Mouse (Mus musculus): Measurements from ENCODE around the gene Cebpe. TPM values are rescaled to one million over a fixed set of nuclear protein-coding genes. Genes with fewer than 3 reads are reported as not detected.

Cebpe gene
- polyA plus RNA-seq (2016; fragmentation: Nextera tagmentation; extraction: Ambion mirVana), result 0.09 and 0.11 TPM in 2 replicates

GRCm38 (mm10) chr14:54712074-54712473, at the start of gene Cebpe:
TSS of gene Cebpe (minus strand) at chr14:54712174.
- no peaks in the 10 kb centered on the region for H3K36me3 ChIP-seq
- no peak within 1 kb of the TSS for H3K27ac ChIP-seq (replicated peaks)
- H3K4me1 ChIP-seq, result peaks cover 17% of the 10 kb centered on the region
- 91% methylated on average over 7 of the region's 7 CpGs for WGBS
- H3K4me3 ChIP-seq, result no peak within 1 kb of the TSS
- no peaks in the 10 kb centered on the region for H3K9me3 ChIP-seq (replicated peaks)
- peaks cover 16% of the 10 kb centered on the region for H3K27me3 ChIP-seq (ENCODE audit: low read depth, poor library complexity, severe bottlenecking)
- no peak for DNase-seq (ENCODE audit: low spot score)

- WGBS, result 86% methylated on average over 6 of the region's 6 CpGs
- Histone ChIP-seq H3K36me3 (no peaks in the 10 kb centered on the region), H3K27me3 (ENCODE audit: low read depth, poor library complexity, severe bottlenecking) (no peaks in the 10 kb centered on the region), H3K27ac (replicated peaks) (0 out of 2 replicates have a peak overlapping the region, but pooled peaks have one; percentile 9), H3K4me1 (peaks cover 27% of the 10 kb centered on the region), H3K9me3 (replicated peaks) (no peaks in the 10 kb centered on the region), H3K4me3 (no peak overlapping the region)
- DNase-seq (ENCODE audit: low spot score), result no peak
Measured at GRCm38 (mm10) chr14:54756382-54756781, 44.4 kb upstream of the Cebpe start.

GRCm38 (mm10) chr14:54754602-54755018, 42.6 kb upstream of the Cebpe start:
- Histone ChIP-seq H3K27me3 (ENCODE audit: low read depth, poor library complexity, severe bottlenecking) (no peaks in the 10 kb centered on the region), H3K9me3 (replicated peaks) (no peaks in the 10 kb centered on the region), H3K27ac (replicated peaks) (peak overlapping the region; percentile 50), H3K4me3 (no peak overlapping the region), H3K36me3 (no peaks in the 10 kb centered on the region), H3K4me1 (peaks cover 22% of the 10 kb centered on the region)
- 55% methylated on average over 6 of the region's 6 CpGs for WGBS
- no peak for DNase-seq (ENCODE audit: low spot score)

GRCm38 (mm10) chr14:54753986-54754601, 42.1 kb upstream of the Cebpe start:
- Histone ChIP-seq H3K4me1 (peaks cover 22% of the 10 kb centered on the region), H3K4me3 (no peak overlapping the region), H3K36me3 (no peaks in the 10 kb centered on the region), H3K9me3 (replicated peaks) (no peaks in the 10 kb centered on the region), H3K27me3 (ENCODE audit: low read depth, poor library complexity, severe bottlenecking) (no peaks in the 10 kb centered on the region), H3K27ac (replicated peaks) (0 out of 2 replicates have a peak overlapping the region, but pooled peaks have one; percentile 50)
- WGBS, result 83% methylated on average over 14 of the region's 14 CpGs
- no peak for DNase-seq (ENCODE audit: low spot score)

- Histone ChIP-seq H3K27me3 (ENCODE audit: low read depth, poor library complexity, severe bottlenecking) (no peaks in the 10 kb centered on the region), H3K4me3 (no peak overlapping the region), H3K4me1 (peaks cover 22% of the 10 kb centered on the region), H3K36me3 (no peaks in the 10 kb centered on the region), H3K9me3 (replicated peaks) (no peaks in the 10 kb centered on the region), H3K27ac (replicated peaks) (no peak overlapping the region)
- no peak for DNase-seq (ENCODE audit: low spot score)
- 87% methylated on average over 6 of the region's 6 CpGs for WGBS
Measured at GRCm38 (mm10) chr14:54752938-54753337, 41.0 kb upstream of the Cebpe start.

GRCm38 (mm10) chr14:54751768-54752167, 39.8 kb upstream of the Cebpe start:
- H3K4me3 ChIP-seq, result no peak overlapping the region
- DNase-seq (ENCODE audit: low spot score), result no peak
- H3K4me1 ChIP-seq, result peaks cover 22% of the 10 kb centered on the region
- H3K27ac ChIP-seq (replicated peaks), result no peak overlapping the region
- 79% methylated on average over 1 of the region's 1 CpGs for WGBS
- H3K36me3 ChIP-seq, result no peaks in the 10 kb centered on the region
- no peaks in the 10 kb centered on the region for H3K9me3 ChIP-seq (replicated peaks)
- H3K27me3 ChIP-seq (ENCODE audit: low read depth, poor library complexity, severe bottlenecking), result no peaks in the 10 kb centered on the region

- 79% methylated on average over 4 of the region's 4 CpGs for WGBS
- H3K9me3 ChIP-seq (replicated peaks), result no peaks in the 10 kb centered on the region
- no peaks in the 10 kb centered on the region for H3K27me3 ChIP-seq (ENCODE audit: low read depth, poor library complexity, severe bottlenecking)
- no peaks in the 10 kb centered on the region for H3K36me3 ChIP-seq
- no peak overlapping the region for H3K27ac ChIP-seq (replicated peaks)
- H3K4me1 ChIP-seq, result peaks cover 14% of the 10 kb centered on the region
- DNase-seq (ENCODE audit: low spot score), result no peak
- no peak overlapping the region for H3K4me3 ChIP-seq
Measured at GRCm38 (mm10) chr14:54749238-54749637, 37.3 kb upstream of the Cebpe start.

- H3K4me1 ChIP-seq, result peaks cover 4% of the 10 kb centered on the region
- no peak overlapping the region for H3K4me3 ChIP-seq
- no peak overlapping the region for H3K27ac ChIP-seq (replicated peaks)
- no peaks in the 10 kb centered on the region for H3K27me3 ChIP-seq (ENCODE audit: low read depth, poor library complexity, severe bottlenecking)
- DNase-seq (ENCODE audit: low spot score), result no peak
- WGBS, result 85% methylated on average over 16 of the region's 16 CpGs
- H3K9me3 ChIP-seq (replicated peaks), result no peaks in the 10 kb centered on the region
- H3K36me3 ChIP-seq, result no peaks in the 10 kb centered on the region
Measured at GRCm38 (mm10) chr14:54747942-54748917, 36.3 kb upstream of the Cebpe start.

- DNase-seq (ENCODE audit: low spot score), result no peak
- Histone ChIP-seq H3K4me1 (peaks cover 8% of the 10 kb centered on the region; the same call in 1 of the 2 replicates), H3K27me3 (ENCODE audit: low read depth, poor library complexity, severe bottlenecking) (no peaks in the 10 kb centered on the region), H3K36me3 (no peaks in the 10 kb centered on the region), H3K4me3 (no peak overlapping the region), H3K9me3 (replicated peaks) (no peaks in the 10 kb centered on the region), H3K27ac (replicated peaks) (no peak overlapping the region)
- WGBS, result 92% methylated on average over 9 of the region's 9 CpGs
Measured at GRCm38 (mm10) chr14:54746038-54746437, 34.1 kb upstream of the Cebpe start.

- H3K4me1 ChIP-seq, result peaks cover 8% of the 10 kb centered on the region; the same call in 1 of the 2 replicates
- no peaks in the 10 kb centered on the region for H3K36me3 ChIP-seq
- H3K4me3 ChIP-seq, result no peak overlapping the region
- DNase-seq (ENCODE audit: low spot score), result no peak
- H3K27ac ChIP-seq (replicated peaks), result no peak overlapping the region
- WGBS, result 70% methylated on average over 8 of the region's 8 CpGs
- no peaks in the 10 kb centered on the region for H3K9me3 ChIP-seq (replicated peaks)
- no peaks in the 10 kb centered on the region for H3K27me3 ChIP-seq (ENCODE audit: low read depth, poor library complexity, severe bottlenecking)
Measured at GRCm38 (mm10) chr14:54744473-54744872, 32.5 kb upstream of the Cebpe start.

GRCm38 (mm10) chr14:54742375-54742774, 30.4 kb upstream of the Cebpe start:
- DNase-seq (ENCODE audit: low spot score), result no peak
- Histone ChIP-seq H3K4me1 (peaks cover 17% of the 10 kb centered on the region), H3K9me3 (replicated peaks) (no peaks in the 10 kb centered on the region), H3K27ac (replicated peaks) (no peak overlapping the region), H3K36me3 (no peaks in the 10 kb centered on the region), H3K27me3 (ENCODE audit: low read depth, poor library complexity, severe bottlenecking) (no peaks in the 10 kb centered on the region), H3K4me3 (no peak overlapping the region)
- 67% methylated on average over 2 of the region's 2 CpGs for WGBS

GRCm38 (mm10) chr14:54741721-54742120, 29.7 kb upstream of the Cebpe start:
- 91% methylated on average over 6 of the region's 6 CpGs for WGBS
- H3K9me3 ChIP-seq (replicated peaks), result no peaks in the 10 kb centered on the region
- H3K36me3 ChIP-seq, result no peaks in the 10 kb centered on the region
- H3K27me3 ChIP-seq (ENCODE audit: low read depth, poor library complexity, severe bottlenecking), result no peaks in the 10 kb centered on the region
- H3K4me1 ChIP-seq, result peaks cover 23% of the 10 kb centered on the region
- H3K27ac ChIP-seq (replicated peaks), result no peak overlapping the region
- H3K4me3 ChIP-seq, result no peak overlapping the region
- no peak for DNase-seq (ENCODE audit: low spot score)

GRCm38 (mm10) chr14:54737634-54738033, 25.7 kb upstream of the Cebpe start:
- no peak overlapping the region for H3K4me3 ChIP-seq
- no peaks in the 10 kb centered on the region for H3K36me3 ChIP-seq
- WGBS, result 54% methylated on average over 10 of the region's 10 CpGs
- DNase-seq (ENCODE audit: low spot score), result peak; percentile 28
- no peaks in the 10 kb centered on the region for H3K9me3 ChIP-seq (replicated peaks)
- H3K4me1 ChIP-seq, result peaks cover 33% of the 10 kb centered on the region
- H3K27ac ChIP-seq (replicated peaks), result peak overlapping the region; percentile 0; the same call in 1 of the 2 replicates
- H3K27me3 ChIP-seq (ENCODE audit: low read depth, poor library complexity, severe bottlenecking), result peaks cover 8% of the 10 kb centered on the region; the same call in 1 of the 2 replicates
